Mouse (Mus musculus): ENCODE measurements around the gene Tubb1.

GRCm38 (mm10) chr2:174477543-174478319 is 27.2 kb downstream of the Tubb1 start:
- TF ChIP-seq POLR2A (IDR thresholded peaks at IDR 0.05; ENCODE audit: extremely low read depth, insufficient read depth, low read length) (no peak), CTCF (IDR thresholded peaks at IDR 0.05; ENCODE audit: extremely low read depth, insufficient read depth, low read length) (no peak)

Measured in cortical plate, adult 2 months (tissue).